Mouse (Mus musculus) forebrain, embryonic 16.5 days (tissue): ENCODE results near the gene Ltk. TPM values are rescaled to one million over a fixed set of nuclear protein-coding genes. Genes with fewer than 3 reads are reported as not detected.

Experiments used
- ATAC-seq: fragments of 200-750 bp; cut with Nextera tagmentation; 2 replicates; pipeline ENCODE4 v1.8.0; 2017; ENCODE audit warnings: mild to moderate bottlenecking, moderate library complexity
- H3K27ac ChIP-seq: fragments of 300-500 bp; sonication (generic); 2 replicates; pipeline ENCODE4 v1.5.1; 2014; ENCODE audit warnings: low read length, control low read depth
- H3K27me3 ChIP-seq: fragments of 300-500 bp; sonication (generic); replicated peaks from 2 replicates; pipeline ENCODE4 v1.6.1; 2014; ENCODE audit warnings: low read length; ENCODE audit not compliant: control insufficient read depth, insufficient read depth
- H3K36me3 ChIP-seq: fragments of 300-500 bp; sonication (generic); 2 replicates; pipeline ENCODE4 v1.6.1; 2014; ENCODE audit not compliant: control insufficient read depth, insufficient read depth
- H3K4me1 ChIP-seq: fragments of 300-500 bp; sonication (generic); replicated peaks from 2 replicates; pipeline ENCODE4 v1.6.1; 2014; ENCODE audit warnings: low read length; ENCODE audit not compliant: control insufficient read depth, insufficient read depth
- H3K4me2 ChIP-seq: fragments of 300-500 bp; sonication (generic); 2 replicates; pipeline ENCODE4 v1.6.1; 2014; ENCODE audit warnings: mild to moderate bottlenecking, low read length, control low read depth
- H3K4me3 ChIP-seq: fragments of 300-500 bp; sonication (generic); replicated peaks from 2 replicates; pipeline ENCODE4 v1.5.1; 2014; ENCODE audit warnings: mild to moderate bottlenecking, low read length, control low read depth
- H3K9ac ChIP-seq: fragments of 300-500 bp; sonication (generic); replicated peaks from 2 replicates; pipeline ENCODE4 v1.6.1; 2014; ENCODE audit warnings: low read depth, low read length, control low read depth
- H3K9me3 ChIP-seq: fragments of 300-500 bp; sonication (generic); 2 replicates; pipeline ENCODE4 v1.6.1; 2016; ENCODE audit warnings: low read length; ENCODE audit not compliant: control insufficient read depth
- WGBS: fragments of 180-500 bp; shearing (Covaris S2); extraction: QIAGEN DNeasy Blood & Tissue Kit; methylation state at CpG from one replicate; pipeline ENCODE4 v1.1.7; 2014; 5-methylcytosine and 5-hydroxymethylcytosine counted together
- polyA plus RNA-seq: library from polyadenylated mRNA; unstranded; fragments of >200 nt; fragmentation: Nextera tagmentation; extraction: Ambion mirVana; gene quantifications from 2 replicates; pipeline ENCODE4 v1.2.1, GENCODE M21; 2015

Gene Ltk
- polyA plus RNA-seq, 1 experiment from 2014 or later = 0.28 TPM

DNA sequence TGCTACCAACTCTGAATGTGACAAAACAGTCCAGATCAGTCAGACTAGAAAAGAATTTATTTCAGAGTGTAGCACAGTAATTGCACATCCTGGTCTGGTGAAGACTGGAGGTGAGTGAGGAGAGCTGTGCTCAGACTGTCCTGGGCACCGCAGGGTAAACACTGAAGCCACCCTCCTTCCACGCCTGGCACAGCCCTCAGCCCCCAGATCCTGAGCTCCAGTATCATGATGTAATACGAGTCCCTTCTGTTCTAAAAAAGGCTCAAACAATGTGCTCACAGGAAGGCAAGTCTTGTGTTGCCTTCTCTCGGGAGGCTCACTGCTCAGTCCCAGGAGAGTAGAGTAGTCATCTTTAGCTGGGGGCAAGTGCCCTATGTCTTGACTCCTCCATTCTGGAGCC, 3.7 kb upstream of the Ltk start:
- ATAC-seq = no peak
- H3K36me3 ChIP-seq = peaks cover 11% of the 10 kb centered on the region; the same call in 1 of the 2 replicates
- peaks cover under 1% of the 10 kb centered on the region; the same call in 1 of the 2 replicates for H3K4me1 ChIP-seq
- 58% methylated on average over 4 of the region's 4 CpGs for WGBS
- H3K4me2 ChIP-seq = no peak overlapping the region
- H3K27me3 ChIP-seq = peaks cover 16% of the 10 kb centered on the region
- H3K4me3 ChIP-seq = no peak overlapping the region
- H3K9me3 ChIP-seq = no peaks in the 10 kb centered on the region
- H3K27ac ChIP-seq = no peak overlapping the region
- no peak overlapping the region for H3K9ac ChIP-seq

DNA sequence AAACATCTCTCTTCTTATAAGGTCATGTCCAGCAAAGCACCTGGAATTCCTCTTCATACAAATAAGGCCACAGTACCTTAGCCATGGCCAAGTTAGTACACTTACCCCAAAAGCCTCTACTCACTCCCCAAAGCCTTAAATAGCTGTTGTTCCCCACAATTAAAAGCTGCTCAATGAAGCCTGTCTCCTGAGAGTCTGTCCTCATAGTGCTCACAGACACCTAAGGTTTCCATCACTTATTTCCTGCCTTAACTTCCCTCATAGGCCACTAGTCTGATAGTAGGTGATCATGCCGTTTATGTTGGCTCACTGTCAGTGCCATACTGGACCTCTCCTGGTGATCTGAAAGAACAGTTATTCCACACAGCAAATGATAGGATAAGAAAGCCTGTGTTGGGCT, 2.0 kb upstream of the Ltk start:
- Histone ChIP-seq H3K9me3 (no peaks in the 10 kb centered on the region), H3K4me3 (no peak overlapping the region), H3K9ac (no peak overlapping the region), H3K36me3 (0 out of 2 replicates have a peak, but pooled peaks cover 4% of the 10 kb centered on the region), H3K27ac (no peak overlapping the region), H3K4me2 (no peak overlapping the region), H3K27me3 (peaks cover 27% of the 10 kb centered on the region), H3K4me1 (peaks cover 14% of the 10 kb centered on the region)
- 94% methylated on average over 1 of the region's 1 CpGs for WGBS
- no peak for ATAC-seq

DNA sequence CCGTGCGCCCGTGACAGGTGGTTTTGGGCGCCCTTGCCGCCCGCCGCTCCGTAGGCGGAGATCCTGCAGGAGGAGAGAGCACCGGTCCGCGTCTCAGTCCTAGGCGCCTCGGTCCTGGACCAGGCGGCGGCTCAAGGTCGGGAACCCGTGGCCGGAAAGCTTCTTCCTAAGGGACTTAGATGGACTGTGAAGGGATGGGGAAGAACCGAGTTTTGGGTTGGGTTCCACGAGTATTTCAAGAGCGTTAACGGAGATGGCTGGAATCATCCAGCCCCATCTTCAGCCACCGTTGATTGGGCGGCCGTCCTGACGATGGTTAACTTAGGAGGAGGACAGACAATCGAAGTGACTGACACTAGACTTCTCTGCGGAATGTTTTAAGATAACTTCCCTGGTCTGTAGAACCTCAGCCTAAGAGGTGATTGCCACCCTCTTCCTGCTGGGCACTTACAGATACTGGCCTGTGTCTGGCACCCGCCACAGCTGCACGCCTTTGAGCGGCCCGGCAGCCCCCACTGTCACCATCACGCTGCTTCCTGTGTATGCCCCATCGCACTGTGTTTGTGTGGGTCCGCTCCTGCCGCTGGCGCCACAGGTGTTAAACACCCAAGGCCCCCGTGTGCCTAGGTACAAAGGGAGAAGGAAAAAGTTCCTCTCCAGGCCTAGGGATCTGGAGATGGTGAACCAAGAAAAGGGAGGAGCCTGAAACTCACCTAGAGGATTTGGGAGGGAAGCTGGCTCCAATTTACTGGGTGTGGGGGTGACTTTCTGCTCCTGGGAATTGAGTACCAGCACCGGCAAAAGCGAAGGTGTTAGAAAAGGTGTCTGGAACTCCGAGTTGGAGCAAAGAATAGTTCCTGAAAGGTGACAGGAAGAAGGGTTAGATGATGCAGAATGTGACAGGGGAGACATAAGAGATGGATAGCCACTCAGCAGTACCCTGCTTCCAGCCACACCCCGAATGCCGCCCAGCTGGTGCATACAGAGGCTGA, 1.1 kb downstream of the Ltk start:
- Histone ChIP-seq H3K9ac (peak overlapping the region; percentile 64; the same call in 1 of the 2 replicates), H3K4me1 (peaks cover 14% of the 10 kb centered on the region), H3K27me3 (peaks cover 31% of the 10 kb centered on the region), H3K9me3 (no peaks in the 10 kb centered on the region), H3K27ac (no peak overlapping the region), H3K4me2 (peak overlapping the region; percentile 94), H3K36me3 (0 out of 2 replicates have a peak, but pooled peaks cover 1% of the 10 kb centered on the region), H3K4me3 (peak overlapping the region; percentile 69)
- 0 out of 2 replicates have a peak, but pooled peaks have one; percentile 2 for ATAC-seq
- 5% methylated on average over 44 of the region's 44 CpGs for WGBS

DNA sequence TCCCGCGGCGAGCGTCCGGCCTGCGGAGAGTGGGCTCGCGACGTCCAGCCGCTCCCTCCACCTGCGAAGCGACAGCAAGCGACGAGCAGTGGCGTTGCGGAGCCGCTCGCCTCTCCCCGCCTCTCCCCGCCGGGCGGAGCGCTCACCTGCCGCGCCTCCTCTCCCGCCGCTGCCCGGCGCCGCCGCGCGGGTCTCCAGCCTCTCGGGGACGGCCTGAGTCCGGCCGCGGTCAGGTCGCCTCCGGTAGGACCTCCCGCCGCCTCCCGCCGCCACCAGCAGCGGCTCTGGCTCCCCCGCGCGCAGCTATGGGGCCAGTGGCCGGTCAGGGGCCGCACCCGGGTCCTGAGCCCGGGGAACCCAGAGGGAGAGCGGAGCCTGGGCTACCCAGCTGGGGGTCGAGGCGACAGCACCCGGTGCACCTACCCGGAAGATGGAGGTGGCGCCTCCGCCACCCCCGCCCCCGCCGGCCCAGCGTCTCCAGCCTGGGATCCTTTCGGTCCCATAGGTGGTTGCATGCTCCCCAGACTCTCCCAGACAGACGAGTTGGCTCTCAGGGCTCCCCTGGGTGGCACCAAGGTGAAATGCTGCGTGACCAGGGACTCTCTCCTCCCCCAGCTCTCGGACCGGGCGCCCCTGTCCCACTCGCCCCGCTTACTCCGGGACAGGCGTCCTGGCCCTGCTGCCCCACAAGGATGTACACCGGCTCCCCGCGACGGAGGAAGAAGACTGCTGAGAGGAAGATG, 2.0 kb downstream of the Ltk start:
- Histone ChIP-seq H3K27ac (no peak overlapping the region), H3K9ac (peak overlapping the region; percentile 64), H3K4me1 (peaks cover 14% of the 10 kb centered on the region), H3K9me3 (no peaks in the 10 kb centered on the region), H3K4me2 (peak overlapping the region; percentile 94), H3K4me3 (peak overlapping the region; percentile 69), H3K36me3 (no peaks in the 10 kb centered on the region), H3K27me3 (peaks cover 31% of the 10 kb centered on the region)
- peak; percentile 37; the same call in 1 of the 2 replicates for ATAC-seq
- WGBS = under 1% methylated on average over 68 of the region's 77 CpGs

DNA sequence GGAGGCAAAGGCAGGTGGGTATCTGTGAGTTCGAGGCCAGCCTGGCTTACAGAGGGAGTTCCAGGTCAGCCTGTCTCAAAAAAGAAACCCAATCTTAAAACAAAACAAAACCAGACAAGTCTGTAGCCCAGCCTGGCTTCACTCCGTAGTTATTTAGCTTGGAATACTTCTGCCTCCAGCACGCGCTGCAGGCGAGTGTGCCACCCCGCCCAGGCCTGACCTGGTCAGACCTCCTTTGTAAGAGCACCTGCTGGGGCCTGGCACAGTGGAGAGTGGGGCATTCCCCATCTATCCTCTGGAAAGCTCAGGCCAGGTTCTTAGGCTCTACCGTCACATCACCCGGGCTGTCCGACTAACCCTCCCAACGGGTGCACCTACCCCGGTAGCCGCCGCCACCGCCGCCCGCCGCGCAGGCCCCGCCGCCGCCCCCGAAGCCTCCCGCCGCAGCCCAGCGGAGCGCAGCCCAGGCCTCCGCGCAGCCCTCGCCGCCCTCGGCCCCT, 2.6 kb downstream of the Ltk start:
- 4% methylated on average over 23 of the region's 31 CpGs for WGBS
- peak overlapping the region; percentile 69 for H3K4me3 ChIP-seq
- no peaks in the 10 kb centered on the region for H3K36me3 ChIP-seq
- H3K9me3 ChIP-seq = no peaks in the 10 kb centered on the region
- H3K4me1 ChIP-seq = peaks cover 14% of the 10 kb centered on the region
- H3K4me2 ChIP-seq = peak overlapping the region; percentile 94
- peak overlapping the region; percentile 64 for H3K9ac ChIP-seq
- peak; percentile 43; the same call in 1 of the 2 replicates for ATAC-seq
- no peak overlapping the region for H3K27ac ChIP-seq
- H3K27me3 ChIP-seq = peaks cover 31% of the 10 kb centered on the region

DNA sequence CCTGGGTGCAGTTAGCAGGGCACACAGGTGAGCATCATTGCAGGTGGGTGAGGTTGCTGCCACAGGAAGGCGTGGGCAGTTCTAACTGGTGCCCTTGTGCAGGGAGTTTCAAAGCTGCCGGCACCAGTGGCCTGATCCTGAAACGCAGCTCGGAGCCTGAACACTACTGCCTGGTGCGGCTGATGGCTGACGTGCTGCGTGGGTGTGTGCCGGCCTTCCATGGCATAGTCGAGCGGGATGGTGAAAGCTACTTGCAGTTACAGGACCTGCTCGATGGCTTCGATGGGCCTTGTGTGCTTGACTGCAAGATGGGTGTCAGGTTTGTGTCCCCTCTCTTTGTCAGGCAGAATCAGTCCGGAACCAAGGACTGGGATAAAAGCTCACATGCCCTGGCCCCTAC, 11.0 kb downstream of the Ltk start:
- Histone ChIP-seq H3K9ac (no peak overlapping the region), H3K9me3 (no peaks in the 10 kb centered on the region), H3K36me3 (no peaks in the 10 kb centered on the region), H3K27me3 (peaks cover 13% of the 10 kb centered on the region), H3K27ac (no peak overlapping the region), H3K4me2 (no peak overlapping the region), H3K4me1 (peaks cover 3% of the 10 kb centered on the region), H3K4me3 (no peak overlapping the region)
- no peak for ATAC-seq
- 80% methylated on average over 13 of the region's 13 CpGs for WGBS

DNA sequence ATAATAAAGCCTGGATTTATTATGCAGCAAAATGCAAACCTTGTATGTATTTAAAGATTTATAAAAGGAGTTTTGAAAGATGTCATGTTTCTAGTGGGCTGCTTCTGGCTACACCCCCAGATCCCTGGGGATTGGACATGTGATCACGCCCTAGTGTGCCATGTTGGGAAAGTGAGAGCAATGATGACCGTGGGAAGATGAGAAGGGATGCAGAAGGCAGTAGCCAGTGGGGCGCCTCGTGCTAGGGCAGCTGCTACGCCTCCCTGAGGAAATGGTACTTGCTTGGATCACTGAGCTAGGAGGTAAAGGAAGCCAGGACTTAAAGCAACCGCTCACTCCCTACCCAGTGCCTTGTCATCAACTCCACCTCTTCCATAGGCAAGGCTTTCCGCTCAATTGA, 12.7 kb downstream of the Ltk start:
- H3K9me3 ChIP-seq = no peaks in the 10 kb centered on the region
- 80% methylated on average over 7 of the region's 7 CpGs for WGBS
- no peak overlapping the region for H3K4me3 ChIP-seq
- H3K9ac ChIP-seq = no peak overlapping the region
- no peak for ATAC-seq
- no peak overlapping the region for H3K27ac ChIP-seq
- no peaks in the 10 kb centered on the region for H3K36me3 ChIP-seq
- peaks cover 16% of the 10 kb centered on the region for H3K4me1 ChIP-seq
- H3K27me3 ChIP-seq = peaks cover 30% of the 10 kb centered on the region
- no peak overlapping the region for H3K4me2 ChIP-seq

DNA sequence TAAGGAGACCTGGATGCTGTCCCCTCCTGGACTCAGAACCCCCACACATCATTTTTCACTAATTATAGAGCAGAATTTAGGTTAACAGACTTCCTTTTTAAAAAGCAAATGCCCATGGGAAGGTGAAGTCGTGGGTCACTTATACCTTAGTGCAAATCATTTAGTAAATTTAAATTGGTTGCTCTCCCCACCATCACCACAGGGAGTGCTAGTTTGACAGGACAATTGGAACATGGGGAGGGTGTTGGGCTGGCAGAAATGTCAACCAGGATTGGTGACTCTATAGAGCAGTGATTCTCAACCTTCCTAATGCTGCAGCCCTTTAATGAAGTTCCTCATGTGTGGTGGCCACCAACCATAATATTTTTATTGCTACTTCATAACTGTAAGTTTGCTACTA, 14.9 kb downstream of the Ltk start:
- no peak overlapping the region for H3K27ac ChIP-seq
- peaks cover 27% of the 10 kb centered on the region for H3K4me1 ChIP-seq
- no peak for ATAC-seq
- no peak overlapping the region for H3K9ac ChIP-seq
- WGBS = 10% methylated on average over 1 of the region's 1 CpGs
- H3K9me3 ChIP-seq = no peaks in the 10 kb centered on the region
- H3K4me2 ChIP-seq = no peak overlapping the region
- H3K36me3 ChIP-seq = no peaks in the 10 kb centered on the region
- peaks cover 33% of the 10 kb centered on the region for H3K27me3 ChIP-seq
- no peak overlapping the region for H3K4me3 ChIP-seq
